Mouse (Mus musculus) c-Kit-negative CD71-positive TER-119-positive erythroid progenitor cells, embryonic 14.5 days (primary cell): ENCODE results near the gene Il17c.
A peak's percentile ranks its signal among the peaks of the same experiment; 100 is the strongest.

Experiments
- DNase-seq: peaks from one replicate; pipeline ENCODE4 v3.0.0-alpha.2; 2013; ENCODE audit warnings: low read depth, low spot score

Gene Il17c

DNA sequence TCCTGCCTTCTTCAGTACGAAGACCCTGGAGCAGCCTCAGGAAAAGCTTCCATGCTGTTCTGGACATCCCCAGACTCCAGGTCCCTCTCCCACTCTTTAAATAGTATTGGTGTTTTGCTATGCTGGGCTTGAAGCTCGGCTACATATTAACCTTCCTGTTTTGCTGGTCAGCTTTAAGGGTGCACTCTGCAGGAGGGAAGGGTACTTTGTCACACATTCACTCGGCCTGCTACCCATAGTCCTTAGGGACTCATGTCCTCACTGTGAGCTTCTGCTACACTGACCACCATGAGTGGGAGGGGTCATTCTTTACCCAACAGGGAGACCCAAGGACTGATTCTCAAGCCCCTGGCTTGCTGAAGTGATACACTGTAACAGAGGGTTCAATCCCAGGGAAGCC lies 8.8 kb downstream of the Il17c start:
- DNase-seq = no peak

DNA sequence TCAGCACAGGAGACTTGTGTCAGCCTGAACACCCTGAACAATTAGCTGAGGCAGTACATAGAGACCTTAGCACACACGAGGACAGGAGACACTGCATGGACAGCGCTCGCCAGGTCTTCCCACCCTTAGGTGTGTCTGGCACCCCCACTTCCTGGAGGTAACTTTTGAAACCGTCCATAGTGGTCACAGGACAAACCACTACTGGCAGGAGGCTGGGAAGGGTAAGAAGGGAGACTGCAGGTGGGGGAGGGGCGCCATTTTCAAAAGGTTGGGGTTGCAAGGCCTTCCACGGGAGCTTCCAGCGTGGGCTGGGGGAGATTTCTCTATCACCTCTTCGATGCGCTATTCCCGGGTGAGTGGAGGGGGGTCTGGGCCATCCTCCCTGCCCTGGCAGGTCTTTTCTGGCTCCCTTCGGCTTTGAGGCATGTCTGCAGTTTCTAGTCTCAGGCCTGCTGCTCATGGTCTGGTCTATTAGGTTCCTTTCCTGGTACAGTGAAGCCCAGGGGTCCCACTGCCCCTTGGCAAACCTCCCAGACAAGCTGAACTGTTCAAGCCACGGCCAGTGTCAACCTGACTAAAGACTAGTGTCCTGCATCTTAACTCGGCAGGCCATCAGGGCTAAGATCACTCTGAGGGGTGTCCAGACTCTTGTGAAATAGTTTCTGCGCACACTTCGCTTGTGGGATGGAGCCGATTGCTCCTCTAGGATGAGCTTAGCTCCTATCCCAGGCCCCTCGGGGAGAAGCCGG lies 10.0 kb downstream of the Il17c start:
- no peak for DNase-seq

DNA sequence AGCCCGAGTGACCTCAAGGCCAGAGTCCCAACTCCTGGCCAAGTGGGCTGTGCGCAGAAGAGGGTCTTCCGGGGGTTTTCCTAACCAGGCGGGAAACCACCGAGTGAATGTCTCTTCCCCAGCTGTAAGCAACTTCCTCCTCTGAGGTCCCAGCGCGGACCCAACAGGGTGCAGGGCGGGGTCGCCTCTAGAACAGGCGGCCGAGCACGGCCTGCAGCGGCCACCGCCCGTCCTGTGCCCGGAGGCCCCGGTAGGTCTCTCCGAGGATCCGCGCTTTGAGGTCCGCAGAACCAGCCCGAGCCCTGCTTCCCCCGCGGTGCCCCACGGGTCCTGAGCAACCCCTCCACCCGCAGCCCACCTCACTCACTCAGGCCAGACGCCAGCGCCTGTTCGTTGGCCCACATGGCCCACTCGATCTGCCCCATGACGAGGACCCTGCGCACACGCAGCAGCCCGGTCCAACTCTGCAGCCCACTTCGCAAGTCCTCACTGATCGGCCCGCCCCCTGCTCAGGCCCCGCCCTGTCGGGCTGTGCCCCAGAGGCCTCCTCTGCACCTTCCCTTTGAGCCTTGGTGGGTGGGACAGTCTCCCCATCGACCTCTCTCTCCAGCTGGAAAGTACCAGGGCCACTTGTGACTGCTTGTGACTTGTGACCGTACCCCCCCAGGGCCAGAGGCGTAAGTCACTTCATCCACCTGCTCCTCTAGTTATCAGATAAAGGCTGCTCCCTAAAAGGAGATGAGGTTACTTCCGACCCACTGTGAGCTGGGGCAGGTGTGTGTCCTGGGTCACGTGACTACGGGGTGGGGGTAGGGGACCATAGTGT lies 10.8 kb downstream of the Il17c start, which contains the start of gene Cyba:
Gene Cyba (minus strand): TSS at position 488 of the 826 bp plus-strand sequence.
- DNase-seq = no peak

DNA sequence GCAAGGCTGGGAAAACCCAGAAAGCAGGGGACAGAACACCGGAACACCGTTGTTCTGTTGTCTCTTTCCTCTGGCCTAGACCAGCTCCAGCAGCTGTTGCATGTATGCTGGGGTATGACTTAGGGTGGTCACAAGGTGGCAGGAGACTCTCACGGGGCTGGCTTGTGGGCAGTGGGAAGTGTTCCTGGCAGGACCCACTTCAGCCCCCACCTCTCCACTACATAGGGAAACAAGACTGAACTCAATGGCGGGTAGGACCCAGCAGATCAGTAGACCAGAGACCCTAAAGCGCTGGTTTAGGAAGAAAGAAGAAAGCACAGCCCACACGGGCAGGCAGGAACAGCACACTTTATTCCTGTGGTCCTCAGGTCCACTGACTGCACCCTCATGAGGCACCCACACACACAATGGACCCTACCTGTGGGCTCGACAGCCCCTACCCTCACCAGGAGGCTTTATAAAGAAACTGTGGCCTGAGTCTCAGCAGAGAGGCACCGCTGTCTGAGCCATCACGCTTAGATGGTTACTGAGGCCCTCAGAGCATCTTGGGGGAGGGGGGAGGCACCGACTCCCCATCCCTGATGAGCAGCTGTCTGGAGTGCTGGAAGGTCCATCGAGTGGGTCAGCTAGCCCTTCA lies 11.6 kb downstream of the Il17c start:
- DNase-seq = no peak

DNA sequence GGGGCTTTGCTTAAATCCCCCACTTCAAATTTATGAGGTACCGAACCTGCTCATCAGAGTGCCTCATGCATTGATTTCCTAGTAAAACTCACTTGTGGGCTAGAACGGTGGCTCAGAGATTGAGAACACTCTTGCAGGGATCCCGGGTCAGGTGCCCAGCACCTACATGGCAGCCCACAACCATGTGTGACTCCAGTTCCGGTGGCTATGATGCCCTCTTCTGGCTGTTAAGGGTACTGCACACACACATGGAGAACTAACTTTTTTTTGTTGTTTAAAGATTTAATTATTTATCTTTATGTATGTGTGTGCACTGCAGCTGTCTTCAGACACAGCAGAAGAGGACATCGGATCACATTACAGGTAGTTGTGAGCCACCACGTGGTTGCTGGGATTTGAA lies 13.6 kb downstream of the Il17c start:
- DNase-seq = no peak

DNA sequence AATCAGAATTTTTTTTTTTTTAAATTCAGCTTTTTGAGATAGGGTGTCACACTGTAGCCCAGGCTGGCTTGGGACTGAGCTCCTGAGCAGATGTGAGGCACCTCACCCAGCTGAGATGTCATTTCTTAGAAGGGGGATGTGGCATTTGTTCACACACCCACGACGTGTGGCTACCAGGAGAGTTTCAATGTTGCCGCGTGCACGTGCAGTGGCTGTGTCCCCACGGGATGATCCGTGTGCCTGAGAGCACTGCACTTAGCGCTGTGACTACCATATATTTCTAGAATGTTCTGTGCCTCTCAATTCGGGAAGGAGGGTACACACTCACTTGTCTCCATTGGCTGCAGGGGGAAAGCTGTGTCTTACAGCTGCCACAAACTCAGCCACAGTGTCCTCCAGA lies 14.3 kb downstream of the Il17c start:
- no peak for DNase-seq

DNA sequence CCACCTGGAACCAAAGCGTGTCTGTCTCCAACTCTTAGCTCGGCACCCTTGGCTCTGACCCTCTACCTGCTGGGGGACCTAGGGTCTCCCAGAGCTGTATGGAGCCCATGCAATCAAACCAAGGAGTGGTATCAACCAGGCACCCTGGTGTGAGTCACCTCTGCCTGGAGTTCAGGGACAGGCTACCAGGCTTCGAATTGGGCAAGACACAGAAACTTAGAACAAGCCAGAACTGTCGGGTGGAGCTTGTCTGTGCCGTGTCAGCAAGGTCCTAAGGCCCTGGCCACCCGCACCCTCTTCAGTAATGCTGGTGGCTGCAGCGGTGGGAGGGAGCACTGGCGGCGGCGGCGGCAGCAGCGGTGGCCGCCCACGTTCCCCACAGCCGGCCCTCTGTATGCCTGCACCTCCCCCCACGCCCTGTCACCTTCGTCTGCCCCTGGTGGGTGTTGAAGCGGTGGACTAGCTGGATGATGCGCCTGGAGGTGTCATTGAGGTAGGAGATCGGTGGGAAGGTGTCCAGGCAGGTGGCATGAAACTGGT lies 14.8 kb downstream of the Il17c start:
- DNase-seq = no peak

DNA sequence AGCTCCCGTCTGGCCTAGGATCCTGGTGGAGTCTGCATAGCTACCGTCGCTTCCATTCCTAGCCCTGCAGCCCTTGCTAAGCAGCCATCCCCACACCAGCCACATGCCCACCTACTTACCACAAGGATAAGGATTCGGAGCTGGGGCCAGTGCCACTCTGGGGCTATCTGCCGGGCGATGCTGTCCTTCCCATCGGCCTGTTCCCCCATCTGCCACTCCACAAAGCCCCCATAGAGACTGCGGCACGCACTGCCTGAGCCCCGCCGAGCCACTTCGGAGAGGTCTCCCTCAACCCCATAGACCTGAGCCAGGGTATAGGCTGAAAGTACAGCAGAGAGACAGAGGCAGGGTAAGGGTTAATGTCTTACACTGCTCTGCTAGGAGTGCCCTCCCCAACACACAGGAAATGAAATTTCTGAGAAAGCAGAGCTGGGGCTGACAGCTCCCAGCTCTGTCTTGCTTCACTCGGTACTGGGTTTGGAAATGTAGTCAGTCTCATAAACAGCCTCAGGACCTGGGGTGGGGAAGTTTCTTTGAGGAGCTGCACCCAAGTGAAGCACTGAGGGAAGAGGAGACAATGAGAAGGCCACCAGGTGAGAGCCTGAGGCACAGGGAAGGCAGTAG lies 16.0 kb downstream of the Il17c start:
- DNase-seq = no peak

DNA sequence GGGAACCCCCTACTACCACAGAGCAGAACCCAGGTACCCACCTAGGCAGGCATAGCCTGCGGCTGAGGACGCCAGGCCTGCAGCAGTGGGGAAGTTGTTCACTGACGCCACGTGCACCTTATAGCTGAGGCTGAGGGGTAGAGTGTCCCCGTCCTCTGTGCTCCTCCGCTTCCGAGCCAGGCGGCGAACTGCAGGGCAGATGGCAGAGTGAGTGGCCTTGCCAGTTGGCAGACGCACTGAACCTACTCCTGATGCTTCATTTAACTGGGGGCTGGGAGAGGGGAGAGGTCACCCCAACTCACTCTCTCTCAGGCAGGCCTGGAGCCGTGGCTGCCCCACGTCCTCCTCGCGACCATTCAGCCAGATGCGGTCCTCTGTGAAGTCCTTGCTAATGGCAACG lies 17.5 kb downstream of the Il17c start:
- DNase-seq = no peak

DNA sequence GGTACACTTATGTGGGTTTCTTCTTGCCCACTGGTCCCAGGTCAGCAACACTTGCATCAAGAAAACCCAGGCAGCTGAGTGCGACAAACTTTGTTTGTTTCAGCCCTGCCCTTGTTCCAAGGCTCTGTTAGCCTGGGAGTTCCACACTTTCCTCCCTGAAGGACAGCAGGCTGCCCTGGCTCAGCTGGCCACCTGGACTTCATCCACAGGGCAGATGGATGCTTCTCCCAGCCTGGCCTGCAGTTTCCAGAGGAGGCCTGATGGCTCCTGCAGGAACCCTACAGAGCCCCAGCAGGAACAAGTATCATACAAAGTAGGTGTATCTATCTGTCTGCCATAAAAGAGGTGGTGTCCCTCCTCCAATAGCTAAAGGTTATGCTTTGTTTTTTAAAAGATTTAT lies 19.5 kb downstream of the Il17c start:
- DNase-seq = no peak

DNA sequence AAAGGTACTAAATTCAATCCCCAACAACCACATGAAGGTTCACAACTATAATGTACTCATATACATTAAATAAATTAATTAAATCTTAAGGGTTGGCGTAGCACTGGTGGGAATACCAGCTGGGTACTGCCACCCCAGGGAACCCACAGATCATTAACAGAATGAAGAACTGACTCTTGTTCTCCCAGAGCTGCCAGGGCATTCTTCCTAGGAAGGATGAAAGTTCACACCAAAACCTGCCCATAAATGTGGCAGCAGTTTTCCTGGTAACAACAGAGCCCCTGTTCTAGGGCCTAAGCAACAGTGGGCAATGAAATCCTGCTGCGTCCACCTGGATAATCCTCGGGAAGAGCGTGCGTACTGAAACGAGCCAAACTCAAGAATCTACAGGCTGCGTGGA lies 20.5 kb downstream of the Il17c start:
- DNase-seq = no peak

DNA sequence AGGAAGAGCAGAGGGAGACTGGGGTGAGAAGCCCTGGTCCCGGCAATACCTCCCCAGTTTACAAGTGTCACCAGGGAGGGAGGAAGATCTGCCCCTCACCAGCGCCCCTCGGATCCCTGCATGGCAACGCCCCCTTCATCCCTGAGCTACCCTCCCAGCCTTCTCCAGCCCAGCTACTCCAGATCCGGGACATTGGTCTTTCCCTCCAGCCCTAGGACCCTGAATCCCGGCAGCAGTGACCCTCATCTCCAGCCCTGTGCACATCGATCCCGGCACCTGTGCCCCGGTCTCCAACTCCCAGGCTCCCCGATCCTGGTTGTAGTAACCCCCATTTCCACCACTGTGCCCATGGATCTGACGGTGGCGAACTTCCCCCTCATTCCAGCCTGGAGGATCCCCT lies 21.0 kb downstream of the Il17c start:
- DNase-seq = no peak

DNA sequence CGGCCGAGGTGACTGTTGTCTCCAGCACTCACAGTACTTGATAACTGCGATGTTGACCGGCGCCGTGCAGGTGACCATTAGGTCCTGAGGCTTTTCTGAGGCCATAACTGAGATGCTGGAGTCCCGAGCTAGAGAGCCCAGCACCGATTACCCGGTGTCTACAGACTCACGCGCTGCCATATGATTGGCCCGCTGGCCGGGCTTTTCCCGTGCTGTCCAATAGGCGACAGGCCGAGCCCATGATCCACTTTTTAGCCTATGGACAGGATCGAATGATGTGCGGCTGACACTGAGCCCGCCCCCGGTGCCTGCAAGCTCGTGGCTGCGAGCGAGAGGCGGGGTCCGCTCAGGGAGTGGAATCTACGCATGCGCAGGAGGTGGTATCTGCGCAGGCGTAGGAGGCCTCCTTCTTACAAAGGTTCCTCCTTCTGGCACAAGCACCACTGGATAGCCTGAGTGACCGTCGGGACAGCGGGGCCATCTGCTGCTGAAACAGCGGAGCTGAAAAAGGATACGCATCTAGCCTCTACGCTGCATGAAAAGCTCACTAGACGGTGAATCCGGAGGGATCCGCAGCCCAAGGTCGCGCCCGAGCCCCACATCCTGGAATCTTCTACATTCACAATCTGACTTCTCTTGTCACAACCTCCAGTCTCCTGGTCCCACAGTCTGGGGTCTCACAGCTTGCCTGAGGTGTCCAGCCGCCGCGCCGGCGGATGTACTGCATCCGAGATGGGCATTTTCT lies 21.6 kb downstream of the Il17c start, which contains the start of gene Mvd:
Gene Mvd (minus strand): TSS at position 161 of the 745 bp plus-strand sequence.
- DNase-seq = peak; percentile 94

DNA sequence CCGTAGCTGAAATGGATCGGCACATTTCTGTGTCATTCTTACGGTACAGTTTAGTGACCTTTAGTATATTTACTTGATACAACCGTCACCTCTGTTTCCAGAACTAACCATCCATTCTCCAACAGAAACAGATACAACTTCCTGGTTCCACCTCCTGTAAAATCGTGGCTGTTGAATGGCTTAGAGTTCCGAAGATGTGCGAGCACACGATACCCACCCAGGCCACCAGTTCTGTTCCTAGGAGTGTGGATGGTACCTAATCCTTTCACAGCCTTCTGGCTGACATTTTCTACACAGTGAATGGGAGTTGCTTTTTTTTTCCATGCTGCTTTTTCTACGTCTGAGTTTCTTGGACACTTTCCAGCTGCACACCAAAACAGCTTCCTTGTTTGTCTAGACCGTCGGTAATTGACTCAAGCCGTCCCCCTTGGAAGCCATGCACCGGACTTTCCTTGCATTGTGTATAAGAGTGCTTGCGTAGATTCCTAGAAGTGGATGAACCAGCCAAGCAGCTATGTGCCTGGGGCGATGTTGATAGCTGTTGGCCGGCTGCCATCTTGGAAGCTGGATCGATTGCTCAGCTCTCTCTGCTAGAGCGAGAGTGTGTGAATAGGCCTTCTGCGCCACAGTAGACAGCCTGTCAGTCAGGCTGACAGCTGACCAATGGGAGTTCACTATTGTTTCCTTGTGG lies 22.4 kb downstream of the Il17c start:
- peak; percentile 32 for DNase-seq

DNA sequence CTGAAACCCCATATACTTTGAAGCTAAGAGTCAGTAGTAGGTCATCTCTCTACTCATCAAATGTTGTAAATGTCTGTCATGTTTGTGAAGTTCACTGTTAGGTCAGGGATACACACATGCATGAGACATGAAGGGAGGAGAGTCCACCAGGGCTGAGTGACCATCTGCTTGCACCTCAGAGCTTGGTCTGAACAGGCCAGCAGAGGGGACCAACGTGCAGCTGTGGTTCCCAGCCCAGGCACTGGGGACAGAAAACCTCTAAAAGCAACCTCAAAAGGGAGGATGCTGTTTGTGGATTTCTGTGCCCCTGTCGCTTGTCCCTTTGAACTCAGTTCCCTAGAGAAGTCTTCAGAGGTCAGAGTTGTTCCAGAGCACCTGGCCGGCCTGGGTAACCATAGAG lies 23.4 kb downstream of the Il17c start:
- no peak for DNase-seq

DNA sequence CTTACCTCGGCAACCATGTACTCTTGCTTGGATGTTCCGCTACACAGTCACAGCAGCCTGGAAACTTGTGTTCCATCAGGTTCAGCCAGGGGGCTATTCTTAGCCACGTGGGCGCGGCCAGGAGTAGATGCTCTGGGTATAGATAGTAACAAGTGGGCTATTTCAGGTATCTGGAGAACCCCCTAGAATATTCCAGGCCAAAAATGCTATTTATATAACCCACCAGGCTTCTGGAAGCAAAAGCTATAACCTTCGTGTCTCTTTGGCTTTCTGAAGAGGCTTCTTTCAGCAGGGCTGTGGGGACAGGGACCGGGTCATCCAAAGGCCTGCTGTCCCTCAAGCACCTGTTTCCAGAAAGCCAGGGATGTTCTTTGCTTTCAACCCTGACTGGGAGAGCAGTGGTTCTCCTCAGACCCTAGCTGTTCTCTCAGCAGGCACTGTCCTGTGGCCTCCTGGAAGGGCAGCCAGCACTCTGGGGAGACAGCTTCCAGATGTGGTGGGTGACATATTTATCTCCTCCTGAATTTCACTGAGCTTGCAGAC lies 29.4 kb downstream of the Il17c start:
- DNase-seq = no peak

DNA sequence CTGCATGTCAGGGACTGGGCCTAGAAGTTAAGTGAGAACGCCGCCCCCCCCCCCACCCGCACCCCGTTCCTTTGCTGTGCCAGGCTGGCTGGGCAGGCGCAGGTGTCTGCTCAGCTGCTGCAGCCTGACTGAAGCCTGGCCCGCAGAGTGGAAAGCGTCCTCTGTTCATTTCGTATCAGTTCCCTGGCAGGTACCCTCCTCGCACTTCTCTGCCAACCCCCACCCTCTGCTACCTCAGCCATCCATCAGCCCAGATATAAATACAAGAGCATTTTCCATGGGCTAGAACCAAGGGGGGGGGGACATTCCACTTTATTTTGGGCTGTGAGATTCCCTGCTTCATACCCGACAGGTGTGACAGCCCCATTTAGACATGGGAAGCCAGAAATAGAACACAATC lies 30.3 kb downstream of the Il17c start:
- no peak for DNase-seq

DNA sequence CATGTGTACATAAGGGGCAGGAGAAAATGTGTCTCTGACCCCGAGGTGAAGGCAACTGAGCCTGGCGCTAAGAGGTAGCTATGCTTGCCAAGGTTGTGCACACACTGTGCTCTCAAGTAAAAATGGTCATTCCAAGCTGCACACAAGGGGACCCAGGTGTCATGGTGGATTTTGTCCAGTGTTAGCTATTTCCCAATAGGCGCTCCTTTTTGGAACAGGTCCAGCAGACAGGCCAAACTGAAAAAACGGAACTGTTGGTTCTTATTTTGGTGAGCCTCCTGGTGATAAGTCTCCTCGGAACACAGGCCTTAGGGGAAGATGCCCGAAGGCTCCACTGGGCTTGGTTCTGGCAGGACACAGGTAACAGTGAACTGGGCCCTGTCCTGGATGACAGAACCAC lies 32.6 kb downstream of the Il17c start:
- DNase-seq = no peak

DNA sequence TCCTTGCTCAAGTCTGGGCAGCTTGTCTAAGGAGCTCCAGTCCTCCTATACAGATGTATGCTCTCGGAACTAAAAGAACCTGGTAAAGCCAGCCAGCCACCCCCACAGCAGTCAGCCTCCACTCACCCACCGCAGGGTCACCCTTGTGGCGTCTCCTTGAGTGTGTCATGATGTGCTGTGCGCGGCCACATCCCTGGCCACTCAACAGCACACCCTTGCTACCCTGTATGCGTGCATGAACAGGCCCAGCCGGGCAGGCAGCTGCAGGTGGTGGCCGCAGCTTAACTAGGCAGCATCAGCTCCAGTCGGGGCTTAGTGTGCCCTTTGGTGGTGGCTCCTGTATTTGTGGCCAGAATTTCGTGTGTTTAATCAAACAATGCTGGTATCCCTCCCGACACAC lies 35.4 kb downstream of the Il17c start:
- no peak for DNase-seq

DNA sequence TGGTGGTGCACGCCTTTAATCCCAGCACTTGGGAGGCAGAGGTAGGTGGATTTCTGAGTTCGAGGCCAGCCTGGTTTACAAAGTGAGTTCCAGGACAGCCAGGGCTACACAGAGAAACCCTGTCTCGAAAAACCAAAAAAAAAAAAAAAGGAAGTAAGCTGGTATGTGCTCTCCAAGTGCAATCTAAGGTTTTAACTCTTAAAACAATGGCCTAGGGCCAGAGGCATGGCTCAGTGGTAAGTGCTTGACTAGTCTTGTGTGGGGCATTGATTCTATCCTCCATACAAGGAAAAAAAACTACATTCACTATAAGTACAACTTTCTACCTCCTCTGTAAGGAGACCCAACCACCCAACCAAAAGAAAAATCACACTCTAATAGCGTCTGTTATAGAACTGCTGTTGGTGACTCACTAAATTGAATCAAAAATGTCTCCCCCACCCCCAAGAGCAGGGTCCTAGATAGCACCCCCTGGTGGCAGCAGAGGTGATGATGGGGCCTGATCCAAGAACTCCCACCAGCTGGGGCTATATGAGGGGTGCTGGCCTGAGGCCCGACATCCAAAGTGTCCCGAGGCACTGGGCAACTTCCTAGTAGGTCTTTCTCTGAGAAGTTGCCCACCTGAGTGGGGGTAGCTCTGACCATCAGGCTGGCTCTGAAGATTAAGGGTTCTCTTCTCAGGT lies 37.5 kb downstream of the Il17c start:
- DNase-seq = no peak
